Mouse (Mus musculus) kidney, embryonic 16.5 days (tissue): ENCODE results near the gene Fam50b. TPM values are rescaled to one million over a fixed set of nuclear protein-coding genes. Genes with fewer than 3 reads are reported as not detected.

Source experiments
- ATAC-seq: fragments of 200-750 bp; cut with Nextera tagmentation; 2 replicates; pipeline ENCODE4 v1.8.0; 2017; ENCODE audit warnings: moderate TSS enrichment; ENCODE audit not compliant: low FRiP score, low TSS enrichment
- H3K27ac ChIP-seq: fragments of 300-500 bp; sonication (generic); 2 replicates; pipeline ENCODE4 v1.5.1; 2014; ENCODE audit warnings: low read length
- H3K27me3 ChIP-seq: fragments of 300-500 bp; sonication (generic); 2 replicates; pipeline ENCODE4 v1.6.1; 2014; ENCODE audit warnings: low read length, control low read depth, mixed read lengths; ENCODE audit not compliant: insufficient read depth
- H3K36me3 ChIP-seq: fragments of 300-500 bp; sonication (generic); 2 replicates; pipeline ENCODE4 v1.6.1; 2014; ENCODE audit warnings: low read length, control low read depth, mixed read lengths; ENCODE audit not compliant: insufficient read depth
- H3K4me1 ChIP-seq: fragments of 300-500 bp; sonication (generic); 2 replicates; pipeline ENCODE4 v1.6.1; 2014; ENCODE audit warnings: low read length, control low read depth, mixed read lengths; ENCODE audit not compliant: insufficient read depth
- H3K4me2 ChIP-seq: fragments of 300-500 bp; sonication (generic); replicated peaks from 2 replicates; pipeline ENCODE4 v1.6.1; 2014; ENCODE audit warnings: low read depth, low read length
- H3K4me3 ChIP-seq: fragments of 300-500 bp; sonication (generic); 2 replicates; pipeline ENCODE4 v1.5.1; 2014; ENCODE audit warnings: mild to moderate bottlenecking, low read length
- H3K9ac ChIP-seq: fragments of 300-500 bp; sonication (generic); replicated peaks from 2 replicates; pipeline ENCODE4 v1.6.1; 2014; ENCODE audit warnings: low read length
- H3K9me3 ChIP-seq: fragments of 300-500 bp; sonication (generic); 2 replicates; pipeline ENCODE4 v1.6.1; 2016; ENCODE audit warnings: low read length, control low read depth
- WGBS: fragments of 180-500 bp; shearing (Covaris S2); extraction: QIAGEN DNeasy Blood & Tissue Kit; methylation state at CpG from one replicate; pipeline ENCODE4 v1.1.7; 2014; 5-methylcytosine and 5-hydroxymethylcytosine counted together
- polyA plus RNA-seq: library from polyadenylated mRNA; unstranded; fragments of >200 nt; fragmentation: Nextera tagmentation; extraction: Ambion mirVana; gene quantifications from 2 replicates; pipeline ENCODE4 v1.2.1, GENCODE M21; 2015

Fam50b gene
- polyA plus RNA-seq, 1 experiment from 2014 or later, result not detected

DNA sequence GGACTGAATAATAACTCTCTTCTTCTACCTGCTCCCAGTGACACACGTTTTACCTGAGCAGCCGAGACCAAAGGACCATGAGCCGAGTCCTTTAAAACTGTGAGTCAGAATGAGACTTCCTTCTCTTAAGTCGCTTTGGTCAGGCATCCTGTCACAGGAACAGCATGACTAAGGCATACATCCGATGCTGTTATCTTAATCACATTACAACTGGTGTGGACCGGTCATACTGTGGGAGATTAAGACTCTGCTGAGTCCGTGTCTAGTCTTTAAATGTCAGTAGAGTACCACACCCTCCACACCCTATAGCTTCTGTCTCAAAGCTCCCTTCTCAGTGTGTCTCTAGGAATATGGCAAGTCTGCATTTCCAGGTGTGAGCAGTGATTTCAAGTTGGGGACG, 50.2 kb downstream of the Fam50b start:
- H3K9me3 ChIP-seq, result no peaks in the 10 kb centered on the region
- peaks cover 18% of the 10 kb centered on the region for H3K4me1 ChIP-seq
- no peak for ATAC-seq
- no peak overlapping the region for H3K4me3 ChIP-seq
- H3K27ac ChIP-seq, result no peak overlapping the region
- no peak overlapping the region for H3K9ac ChIP-seq
- WGBS, result 79% methylated on average over 8 of the region's 8 CpGs
- no peak overlapping the region for H3K4me2 ChIP-seq
- no peaks in the 10 kb centered on the region for H3K36me3 ChIP-seq
- no peaks in the 10 kb centered on the region for H3K27me3 ChIP-seq

DNA sequence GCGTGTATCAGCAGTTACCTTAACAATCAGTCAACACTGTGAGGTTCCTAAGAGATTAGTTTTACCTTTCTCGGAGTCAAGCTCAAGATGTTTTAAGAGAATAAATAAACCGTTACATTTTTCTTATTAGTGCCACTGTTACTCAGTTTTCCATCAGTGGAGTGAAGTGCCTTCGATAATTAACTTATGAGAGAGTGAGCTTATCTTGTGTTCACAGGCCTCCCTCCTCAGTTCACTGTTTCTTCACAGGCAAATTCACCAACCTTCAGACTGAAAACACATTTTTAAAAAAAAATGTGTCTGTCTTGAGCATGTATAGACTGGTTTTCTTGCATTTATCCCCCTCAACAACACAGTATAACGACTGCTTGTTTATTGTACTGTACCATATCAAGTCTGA, 52.0 kb downstream of the Fam50b start:
- Histone ChIP-seq H3K4me1 (peaks cover 16% of the 10 kb centered on the region), H3K4me2 (no peak overlapping the region), H3K27ac (no peak overlapping the region), H3K4me3 (no peak overlapping the region), H3K9me3 (no peaks in the 10 kb centered on the region), H3K9ac (no peak overlapping the region), H3K27me3 (no peaks in the 10 kb centered on the region), H3K36me3 (no peaks in the 10 kb centered on the region)
- ATAC-seq, result no peak
- WGBS, result 89% methylated on average over 5 of the region's 5 CpGs

DNA sequence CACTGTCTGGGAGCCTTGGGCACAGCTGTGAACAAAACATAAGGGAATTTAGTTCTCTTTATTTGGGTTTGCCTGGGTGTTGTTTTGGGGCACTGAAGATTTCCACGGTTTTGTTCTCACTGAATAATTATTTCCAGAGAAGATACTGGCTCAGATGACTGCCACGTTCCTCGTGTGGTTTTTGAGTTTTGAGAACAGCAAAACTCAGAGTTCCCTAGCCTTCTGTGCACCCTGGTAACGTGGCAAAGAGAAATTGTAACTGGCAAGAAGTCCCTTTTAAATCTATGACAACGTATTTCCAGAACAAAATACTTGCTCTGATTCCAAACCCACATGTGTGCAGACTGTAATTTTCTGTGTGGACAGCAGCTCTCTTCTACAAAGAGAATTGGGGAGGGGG, 52.9 kb downstream of the Fam50b start:
- 68% methylated on average over 5 of the region's 5 CpGs for WGBS
- Histone ChIP-seq H3K4me2 (no peak overlapping the region), H3K27me3 (no peaks in the 10 kb centered on the region), H3K27ac (no peak overlapping the region), H3K4me3 (no peak overlapping the region), H3K9me3 (no peaks in the 10 kb centered on the region), H3K9ac (no peak overlapping the region), H3K4me1 (peaks cover 10% of the 10 kb centered on the region), H3K36me3 (no peaks in the 10 kb centered on the region)
- no peak for ATAC-seq

GRCm38 (mm10) chr13:34789176-34789818, 54.6 kb downstream of the Fam50b start:
- Histone ChIP-seq H3K9me3 (no peaks in the 10 kb centered on the region), H3K4me2 (no peak overlapping the region), H3K9ac (no peak overlapping the region), H3K27me3 (no peaks in the 10 kb centered on the region), H3K4me1 (peaks cover 10% of the 10 kb centered on the region; the same call in 1 of the 2 replicates), H3K4me3 (no peak overlapping the region), H3K36me3 (no peaks in the 10 kb centered on the region), H3K27ac (no peak overlapping the region)
- WGBS, result 49% methylated on average over 3 of the region's 3 CpGs
- ATAC-seq, result peak; percentile 73

DNA sequence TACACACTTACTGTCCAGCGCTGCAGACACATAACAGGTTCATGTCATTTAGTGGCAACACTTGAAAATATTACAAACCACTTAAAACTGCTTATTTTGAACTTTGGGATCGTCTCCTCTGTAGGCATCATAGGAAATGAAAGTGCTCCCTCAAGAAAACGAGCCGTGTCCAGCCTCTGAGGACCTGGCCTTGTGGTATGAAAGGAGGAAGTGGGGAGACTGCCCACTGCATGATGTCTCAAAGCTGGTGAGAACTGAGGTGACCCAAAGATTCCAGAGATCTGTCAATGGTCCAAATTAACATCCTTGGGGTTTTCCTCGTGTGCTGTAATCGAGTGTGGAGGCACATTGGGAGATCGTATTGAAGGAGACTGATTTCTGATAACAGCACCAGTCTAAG, 58.4 kb downstream of the Fam50b start:
- Histone ChIP-seq H3K4me1 (peaks cover 10% of the 10 kb centered on the region; the same call in 1 of the 2 replicates), H3K27ac (no peak overlapping the region), H3K4me2 (no peak overlapping the region), H3K9me3 (no peaks in the 10 kb centered on the region), H3K9ac (no peak overlapping the region), H3K4me3 (no peak overlapping the region), H3K36me3 (no peaks in the 10 kb centered on the region), H3K27me3 (no peaks in the 10 kb centered on the region)
- no peak for ATAC-seq
- WGBS, result 63% methylated on average over 7 of the region's 7 CpGs

- 48% methylated on average over 2 of the region's 2 CpGs for WGBS
- H3K9me3 ChIP-seq, result no peaks in the 10 kb centered on the region
- H3K27me3 ChIP-seq, result no peaks in the 10 kb centered on the region
- H3K4me1 ChIP-seq, result peaks cover 6% of the 10 kb centered on the region; the same call in 1 of the 2 replicates
- H3K36me3 ChIP-seq, result no peaks in the 10 kb centered on the region
- no peak overlapping the region for H3K9ac ChIP-seq
- no peak for ATAC-seq
- no peak overlapping the region for H3K4me3 ChIP-seq
- no peak overlapping the region for H3K4me2 ChIP-seq
- no peak overlapping the region for H3K27ac ChIP-seq
Measured at GRCm38 (mm10) chr13:34793816-34794215, 59.2 kb downstream of the Fam50b start.

GRCm38 (mm10) chr13:34794426-34794825, 59.8 kb downstream of the Fam50b start:
- Histone ChIP-seq H3K36me3 (no peaks in the 10 kb centered on the region), H3K9ac (no peak overlapping the region), H3K27ac (no peak overlapping the region), H3K4me1 (peaks cover 3% of the 10 kb centered on the region; the same call in 1 of the 2 replicates), H3K4me2 (no peak overlapping the region), H3K9me3 (no peaks in the 10 kb centered on the region), H3K27me3 (no peaks in the 10 kb centered on the region), H3K4me3 (no peak overlapping the region)
- 66% methylated on average over 2 of the region's 2 CpGs for WGBS
- no peak for ATAC-seq

Other genes starting within 250 kb of the Fam50b start
- gene Pxdc1, start 81.4 kb upstream of the Fam50b start, polyA plus RNA-seq, result 9.4 and 10.6 TPM in 2 replicates
- 54.2 and 63.2 TPM in 2 replicates for gene Prpf4b, start 140.5 kb downstream of the Fam50b start, polyA plus RNA-seq
- 4.6 and 5.5 TPM in 2 replicates for gene Fam217a, start 189.5 kb downstream of the Fam50b start, polyA plus RNA-seq
- gene 4933417A18Rik, start 189.6 kb downstream of the Fam50b start, polyA plus RNA-seq, result not detected in 2 replicates
- gene Eci3, start 229.0 kb downstream of the Fam50b start, polyA plus RNA-seq, result 4.5 and 6.5 TPM in 2 replicates